Mouse (Mus musculus): ENCODE data around the gene Ociad2. TPM values are rescaled to one million over a fixed set of nuclear protein-coding genes. Genes with fewer than 3 reads are reported as not detected.

The Ociad2 gene
- not detected for total RNA-seq (2023)

DNA sequence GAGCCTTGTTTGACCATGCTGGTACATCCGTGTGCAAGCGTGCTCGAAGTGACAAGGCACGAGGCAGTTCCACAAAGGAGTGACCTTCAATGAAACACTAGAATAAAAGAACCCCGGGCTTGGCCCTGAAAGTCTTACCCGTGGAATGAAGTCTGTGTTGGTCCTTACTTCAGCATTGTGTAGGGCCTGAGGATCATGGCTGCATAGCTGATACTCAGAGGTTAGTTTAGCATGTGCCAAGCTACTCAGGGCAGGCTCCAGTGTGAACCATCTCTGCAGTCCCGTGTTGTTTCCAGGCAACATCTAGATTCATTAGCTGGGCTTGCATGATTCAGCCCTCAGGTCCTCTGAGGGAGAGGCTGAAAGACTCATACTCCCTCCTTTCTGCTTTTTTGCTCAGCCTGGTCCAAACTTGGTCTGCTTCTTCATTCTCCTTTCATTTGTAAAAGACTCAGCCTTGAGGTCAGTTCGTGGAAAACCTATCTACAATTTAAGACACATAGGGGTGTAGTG, at the start of gene Ociad2:
Ociad2 (minus strand) TSS at position 306 of the 513 bp plus-strand sequence.

DNA sequence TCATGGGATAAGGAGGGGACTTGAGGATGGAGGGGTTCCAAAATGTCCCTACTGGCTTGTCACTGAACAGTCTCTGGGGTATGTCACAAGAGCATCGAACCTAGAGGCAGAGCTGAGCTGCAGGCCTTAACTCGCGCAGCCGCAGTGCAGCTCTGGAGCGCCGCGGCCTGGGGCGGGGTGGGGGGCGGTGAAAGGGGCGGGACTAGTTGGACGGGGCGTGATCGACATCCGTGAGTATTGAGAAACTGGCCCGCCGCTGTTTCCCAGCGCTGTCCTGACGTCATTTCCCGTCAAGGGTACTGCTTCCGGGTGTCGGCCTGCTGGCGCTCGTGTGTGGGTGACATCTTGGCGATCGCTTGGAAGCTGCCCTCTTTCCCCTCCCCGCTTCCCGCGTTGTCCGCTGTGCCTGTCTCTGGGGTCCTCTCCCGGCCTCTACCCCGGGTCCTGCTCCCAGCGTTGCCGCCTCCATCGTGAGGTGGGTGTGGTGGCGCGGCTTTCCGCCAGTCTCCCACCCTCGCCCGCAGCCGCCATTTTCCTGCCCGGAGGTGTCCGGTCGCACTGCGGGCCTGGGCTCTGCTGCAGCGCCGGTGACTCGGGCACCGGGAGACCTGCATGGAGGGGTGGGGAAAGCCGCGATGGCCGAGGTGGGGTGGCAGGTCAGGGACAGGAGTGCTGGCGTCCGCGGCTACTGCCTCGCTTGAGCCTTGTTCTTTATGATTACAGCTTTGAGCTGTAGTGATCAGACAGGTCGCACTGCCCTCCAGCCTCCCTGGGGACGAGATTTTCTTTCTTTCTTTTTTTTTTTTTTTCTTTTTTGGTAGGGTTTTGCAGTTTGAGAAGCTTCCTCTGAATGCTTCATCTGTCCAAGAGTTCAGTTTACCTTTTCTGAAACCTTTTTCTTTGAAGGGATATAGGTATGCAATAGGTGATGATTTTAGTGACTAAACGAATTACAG, 48.0 kb downstream of the Ociad2 start, which contains the start of gene Ociad1:
Ociad1 (plus strand) TSS at position 283 of the 956 bp plus-strand sequence.

Other genes starting within 250 kb of the Ociad2 start
- gene Fryl, start 84.4 kb downstream of the Ociad2 start, total RNA-seq (2023): 281 TPM
- 183 TPM for gene Ociad1, start 48.2 kb downstream of the Ociad2 start, total RNA-seq (2023)
- gene Cwh43, start 65.0 kb upstream of the Ociad2 start, total RNA-seq (2023): not detected
- 14.0 TPM for gene Dcun1d4, start 140.0 kb upstream of the Ociad2 start, total RNA-seq (2023)